Mouse (Mus musculus) heart, postnatal 0 days (tissue): ENCODE results near the gene Bcl2l1. TPM values are rescaled to one million over a fixed set of nuclear protein-coding genes. Genes with fewer than 3 reads are reported as not detected.

ENCODE experiments used
- ATAC-seq: fragments of 200-750 bp; cut with Nextera tagmentation; 2 replicates; pipeline ENCODE4 v1.8.0; 2017; ENCODE audit warnings: low read depth, moderate number of reproducible peaks, moderate library complexity; ENCODE audit not compliant: insufficient read depth
- DNase-seq: peaks from one replicate; pipeline ENCODE4 v3.0.0-alpha.2; 2016; ENCODE audit warnings: low spot score
- H3K27ac ChIP-seq: fragments of 300-500 bp; sonication (generic); 2 replicates; pipeline ENCODE4 v1.5.1; 2014; ENCODE audit warnings: low read depth, mild to moderate bottlenecking
- H3K27me3 ChIP-seq: fragments of 300-500 bp; sonication (generic); 2 replicates; pipeline ENCODE4 v1.6.1; 2014; ENCODE audit warnings: low read length, mixed read lengths; ENCODE audit not compliant: control insufficient read depth, insufficient read depth
- H3K36me3 ChIP-seq: fragments of 300-500 bp; sonication (generic); replicated peaks from 2 replicates; pipeline ENCODE4 v1.6.1; 2014; ENCODE audit warnings: low read length, mixed read lengths; ENCODE audit not compliant: control insufficient read depth, insufficient read depth
- H3K4me1 ChIP-seq: fragments of 300-500 bp; sonication (generic); 2 replicates; pipeline ENCODE4 v1.6.1; 2014; ENCODE audit warnings: antibody characterized with exemption; ENCODE audit not compliant: control insufficient read depth, insufficient read depth
- H3K4me2 ChIP-seq: fragments of 300-500 bp; sonication (generic); 2 replicates; pipeline ENCODE4 v1.6.1; 2014; ENCODE audit warnings: low read depth, mild to moderate bottlenecking, low read length, moderate library complexity
- H3K4me3 ChIP-seq: fragments of 300-500 bp; sonication (generic); 2 replicates; pipeline ENCODE4 v1.5.1; 2014; ENCODE audit warnings: low read depth, low read length
- H3K9ac ChIP-seq: fragments of 300-500 bp; sonication (generic); replicated peaks from 2 replicates; pipeline ENCODE4 v1.6.1; 2014; ENCODE audit warnings: low read depth, low read length, mixed read lengths
- H3K9me3 ChIP-seq: fragments of 300-500 bp; sonication (generic); replicated peaks from 2 replicates; pipeline ENCODE4 v1.6.1; 2016; ENCODE audit warnings: low read length; ENCODE audit not compliant: control insufficient read depth
- CTCF ChIP-seq: IDR thresholded peaks from 2 replicates; pipeline ENCODE4 v1.5.1; 2016; ENCODE audit warnings: antibody characterized with exemption, control low read depth, low read depth
- EP300 ChIP-seq: IDR thresholded peaks from 2 replicates; pipeline ENCODE4 v1.6.1; 2016; ENCODE audit warnings: antibody characterized with exemption, low read depth
- WGBS: fragments of 180-500 bp; shearing (Covaris S2); extraction: QIAGEN DNeasy Blood & Tissue Kit; methylation state at CpG from one replicate; pipeline ENCODE4 v1.1.7; 2014; 5-methylcytosine and 5-hydroxymethylcytosine counted together
- polyA plus RNA-seq: library from polyadenylated mRNA; unstranded; fragments of >200 nt; fragmentation: Nextera tagmentation; extraction: Ambion mirVana; gene quantifications from 2 replicates; pipeline ENCODE4 v1.2.1, GENCODE M21; 2015
- total RNA-seq: library from RNA; depleted of rRNA; stranded (reverse); fragments of >200 nt; gene quantifications from 2 replicates; pipeline ENCODE4 v1.2.3, GENCODE M21; 2014; ENCODE audit warnings: low replicate concordance

Bcl2l1 gene
- total and polyA plus RNA-seq, 2 experiments from 2014 or later = 35.0 to 75.6 TPM

GRCm38 (mm10) chr2:152813232-152813631, 18.3 kb downstream of the Bcl2l1 start:
- H3K36me3 ChIP-seq = no peaks in the 10 kb centered on the region
- H3K9me3 ChIP-seq = no peaks in the 10 kb centered on the region
- H3K27ac ChIP-seq = no peak overlapping the region
- 88% methylated on average over 1 of the region's 1 CpGs for WGBS
- H3K27me3 ChIP-seq = no peaks in the 10 kb centered on the region
- H3K9ac ChIP-seq = no peak overlapping the region
- no peak overlapping the region for H3K4me3 ChIP-seq
- no peak for DNase-seq
- no peak for ATAC-seq
- no peak overlapping the region for H3K4me2 ChIP-seq
- no peak for TF ChIP-seq CTCF
- no peak for TF ChIP-seq EP300
- H3K4me1 ChIP-seq = peaks cover 55% of the 10 kb centered on the region

- no peaks in the 10 kb centered on the region for H3K36me3 ChIP-seq
Measured at GRCm38 (mm10) chr2:152811336-152812165, 20.0 kb downstream of the Bcl2l1 start.

GRCm38 (mm10) chr2:152810158-152810941, 21.2 kb downstream of the Bcl2l1 start:
- Histone ChIP-seq H3K4me1 (peaks cover 40% of the 10 kb centered on the region), H3K4me3 (no peak overlapping the region), H3K27ac (peak overlapping the region; percentile 4; the same call in 1 of the 2 replicates), H3K4me2 (no peak overlapping the region), H3K36me3 (no peaks in the 10 kb centered on the region), H3K9me3 (no peaks in the 10 kb centered on the region), H3K9ac (no peak overlapping the region), H3K27me3 (no peaks in the 10 kb centered on the region)
- WGBS = 67% methylated on average over 5 of the region's 5 CpGs
- TF ChIP-seq CTCF (no peak), EP300 (no peak)
- ATAC-seq = no peak
- no peak for DNase-seq

More at GRCm38 (mm10) chr2:152811336-152812165, 20.0 kb downstream of the Bcl2l1 start:
- DNase-seq (no peak), ATAC-seq (peak; percentile 39; the same call in 1 of the 2 replicates)
- no peaks in the 10 kb centered on the region for H3K9me3 ChIP-seq
- no peak overlapping the region for H3K9ac ChIP-seq
- peaks cover 38% of the 10 kb centered on the region for H3K4me1 ChIP-seq
- no peak overlapping the region for H3K4me2 ChIP-seq
- H3K27me3 ChIP-seq = no peaks in the 10 kb centered on the region
- H3K27ac ChIP-seq = peak overlapping the region; percentile 43; the same call in 1 of the 2 replicates
- no peak overlapping the region for H3K4me3 ChIP-seq
- TF ChIP-seq EP300 (no peak), CTCF (no peak)
- WGBS = 53% methylated on average over 3 of the region's 3 CpGs

GRCm38 (mm10) chr2:152808178-152808577, 23.4 kb downstream of the Bcl2l1 start:
- 71% methylated on average over 3 of the region's 3 CpGs for WGBS

GRCm38 (mm10) chr2:152806037-152806436, 25.5 kb downstream of the Bcl2l1 start:
- Histone ChIP-seq H3K4me1 (peaks cover 29% of the 10 kb centered on the region), H3K36me3 (no peaks in the 10 kb centered on the region), H3K9ac (no peak overlapping the region), H3K4me2 (no peak overlapping the region), H3K27me3 (no peaks in the 10 kb centered on the region), H3K4me3 (no peak overlapping the region), H3K27ac (peak overlapping the region; percentile 62), H3K9me3 (no peaks in the 10 kb centered on the region)
- TF ChIP-seq EP300 = peak; percentile 60; the same call in 1 of the 2 replicates
- TF ChIP-seq CTCF = no peak
- peak; percentile 48 for DNase-seq
- WGBS = 18% methylated on average over 2 of the region's 2 CpGs
- peak; percentile 62; the same call in 1 of the 2 replicates for ATAC-seq

More at GRCm38 (mm10) chr2:152808178-152808577, 23.4 kb downstream of the Bcl2l1 start:
- Histone ChIP-seq H3K9ac (no peak overlapping the region), H3K27ac (no peak overlapping the region), H3K36me3 (no peaks in the 10 kb centered on the region), H3K9me3 (no peaks in the 10 kb centered on the region), H3K27me3 (no peaks in the 10 kb centered on the region), H3K4me1 (peaks cover 44% of the 10 kb centered on the region), H3K4me2 (no peak overlapping the region), H3K4me3 (no peak overlapping the region)
- TF ChIP-seq EP300 = no peak
- TF ChIP-seq CTCF = no peak
- ATAC-seq (no peak), DNase-seq (no peak)
